Mouse (Mus musculus) bone marrow macrophage, adult 2 months (primary cell): ENCODE measurements at regions not wholly inside any gene's neighbourhood (a gene's known extent, or its start where the extent isn't known, plus 50 kb on each side); places are given as distances from the start of the nearest gene placed in this dataset.

Experiments used
- CTCF ChIP-seq: IDR thresholded peaks from 2 replicates; pipeline ENCODE4 v1.5.1; 2012; ENCODE audit warnings: low read depth, mild to moderate bottlenecking, low read length, moderate library complexity
- POLR2A ChIP-seq: IDR thresholded peaks from 2 replicates; pipeline ENCODE4 v1.6.1; 2012; ENCODE audit warnings: mild to moderate bottlenecking, low read depth, low read length, borderline replicate concordance

- TF ChIP-seq CTCF (no peak), POLR2A (no peak)
Measured at GRCm38 (mm10) chr5:43039525-43039924, 193.4 kb upstream of the Cpeb2 start.
